Mouse (Mus musculus): ENCODE measurements around the gene Caprin1. TPM values are rescaled to one million over a fixed set of nuclear protein-coding genes. Genes with fewer than 3 reads are reported as not detected.

Caprin1 gene
- total RNA-seq, 2 experiments from 2014 or later, result 354 to 414 TPM

DNA sequence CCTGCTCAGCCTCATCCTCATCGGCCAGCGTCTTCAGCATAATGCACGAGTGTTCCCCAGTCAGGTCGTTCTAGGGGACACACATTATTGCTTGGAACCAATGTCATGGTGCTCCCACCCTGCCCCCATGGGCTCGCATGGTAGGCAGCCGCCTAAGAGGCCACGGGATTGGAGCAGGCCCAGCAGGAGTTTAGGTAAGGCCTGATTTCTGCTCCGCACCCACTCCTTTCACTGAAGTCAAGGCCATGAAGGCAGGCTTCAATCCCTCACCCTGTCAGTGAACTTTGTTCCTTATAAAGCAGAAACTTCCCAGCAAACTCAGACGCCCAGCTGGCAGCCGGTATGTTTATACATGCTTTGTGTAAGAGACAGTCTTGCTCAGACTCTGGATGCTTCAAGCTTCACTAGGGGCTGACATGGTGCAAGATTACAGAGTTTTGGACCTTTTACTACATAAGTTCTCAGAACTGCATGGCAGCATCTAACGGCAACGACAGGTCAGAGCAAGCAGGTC lies 69.4 kb downstream of the Caprin1 start:
- no peak for DNase-seq

DNA sequence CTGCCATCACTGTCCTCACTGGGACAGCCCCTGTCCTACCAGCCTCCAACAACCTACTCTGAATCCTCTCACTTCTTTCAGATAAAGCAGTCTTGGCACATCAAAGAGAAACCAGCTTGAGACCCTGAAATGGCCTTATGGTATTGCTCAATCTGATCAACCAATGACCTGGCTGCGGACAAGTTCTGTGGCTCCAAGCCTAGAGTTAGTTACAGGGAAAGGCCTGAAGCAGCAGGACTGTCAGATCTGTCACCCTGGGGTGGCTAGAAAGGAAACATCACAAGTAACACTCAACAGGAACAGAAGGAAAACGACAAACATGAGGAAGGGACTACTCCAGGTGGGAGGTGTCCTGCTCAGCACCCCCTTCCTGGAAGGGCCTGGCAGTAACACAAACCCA lies 72.9 kb downstream of the Caprin1 start:
- peak; percentile 26 for DNase-seq

DNA sequence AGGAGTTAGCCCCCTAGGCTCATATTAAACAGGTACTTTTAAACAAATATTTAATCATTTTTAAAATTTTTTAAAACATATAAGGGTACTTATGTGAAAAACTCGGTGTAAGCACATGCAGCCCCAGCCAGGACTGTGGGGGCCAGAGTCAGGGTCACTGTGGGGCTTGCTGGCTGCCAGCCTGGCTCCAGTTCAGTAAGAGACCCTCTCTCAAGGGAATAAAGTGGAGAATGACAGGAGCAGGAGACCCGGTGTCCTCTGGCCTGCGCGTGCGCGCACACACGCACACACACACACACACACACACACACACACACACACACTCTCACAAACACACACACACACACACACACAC lies 78.2 kb downstream of the Caprin1 start:
- no peak for DNase-seq

DNA sequence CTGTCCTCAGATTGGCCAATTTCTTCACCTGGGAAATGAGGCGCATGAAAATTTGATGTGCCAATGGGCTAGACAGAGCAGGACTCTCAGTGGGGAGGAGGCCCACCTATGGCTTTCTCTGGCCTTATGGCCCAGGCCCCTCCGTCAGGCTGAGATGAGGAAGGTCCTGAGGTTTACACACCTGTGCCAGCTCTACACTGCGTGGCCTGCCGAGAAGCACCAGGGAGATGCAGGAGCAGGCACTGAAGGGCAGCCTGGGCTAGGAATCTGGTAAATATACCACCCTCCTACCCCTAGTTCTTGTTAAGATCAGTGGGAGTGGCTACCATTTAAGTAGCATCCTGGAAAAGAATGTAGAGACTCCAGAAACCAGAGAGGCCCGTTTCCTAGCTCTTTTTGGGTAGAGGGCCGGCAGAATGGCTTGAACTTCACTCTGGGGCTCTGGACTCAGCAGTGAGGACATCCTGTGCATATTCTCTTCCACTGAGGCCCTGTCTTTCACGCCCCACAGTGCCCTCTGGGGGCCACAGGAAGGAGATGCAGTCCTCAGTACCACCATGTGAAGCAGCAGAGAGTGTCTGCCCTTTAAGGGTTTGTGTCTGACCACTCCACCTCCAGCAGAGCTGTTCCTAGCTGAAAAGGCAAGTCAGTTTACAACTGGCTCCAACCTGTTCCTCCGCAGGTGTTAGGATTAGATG lies 78.7 kb downstream of the Caprin1 start:
- DNase-seq, result peak; percentile 79

DNA sequence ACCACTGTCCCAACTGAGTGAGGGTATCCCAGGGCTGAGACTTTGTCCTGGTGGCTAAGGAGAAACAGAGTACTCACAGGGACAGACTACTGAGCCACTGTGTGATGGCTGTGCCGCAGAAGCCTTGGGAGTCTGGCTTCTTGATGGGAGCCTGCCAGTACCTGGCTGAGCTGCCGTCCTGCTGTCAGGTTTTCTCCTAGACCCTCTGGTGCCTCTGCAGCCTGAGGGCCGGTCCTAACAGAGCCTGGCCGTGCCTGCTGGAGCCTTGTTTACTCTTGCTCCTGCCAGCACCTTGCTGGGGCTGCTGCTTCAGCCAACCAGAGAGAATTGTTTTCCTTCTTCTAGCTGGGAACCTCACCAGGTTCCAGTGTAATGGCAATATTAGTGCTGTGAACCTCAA lies 83.0 kb downstream of the Caprin1 start:
- DNase-seq, result no peak

DNA sequence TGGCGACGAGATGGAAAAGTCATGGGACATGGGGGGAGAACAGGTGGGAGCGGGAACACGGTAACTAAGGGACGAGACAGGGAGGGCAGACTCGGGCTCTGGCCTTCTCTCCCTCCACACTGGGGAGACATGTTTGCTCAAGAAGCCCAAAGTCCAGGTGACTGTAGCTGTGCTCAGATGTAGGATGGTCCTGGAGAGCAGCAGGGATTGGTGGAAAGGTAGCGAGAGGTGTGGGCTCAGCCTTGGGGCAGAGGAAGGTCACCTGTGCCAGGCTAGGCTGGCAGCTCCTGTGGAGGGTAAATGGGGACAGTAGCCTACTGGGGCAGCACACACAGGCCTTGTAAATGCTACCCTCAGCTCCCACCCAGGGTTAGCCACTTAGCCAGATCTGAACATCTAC lies 83.6 kb downstream of the Caprin1 start:
- no peak for DNase-seq

Small RNA genes lying within 50 kb of the gene (microRNA-seq; reads per million reads assigned to microRNA genes)
- gene Gm22757, result not detected
- gene Gm22761, result not detected

Other genes with a start within 250 kb of the Caprin1 start
- gene Abtb2, start 231.3 kb downstream of the Caprin1 start, total RNA-seq (2021), result 10 to 100 TPM; 10.7 to 12.3 TPM
- 10 to 100 TPM; 28.3 to 49.3 TPM for gene Nat10, start 36.4 kb downstream of the Caprin1 start, total RNA-seq (2021)
- 10 to 100 TPM; 26.9 to 37.3 TPM for gene Lmo2, start 160.3 kb upstream of the Caprin1 start, total RNA-seq (2021)
- gene Fbxo3, start 230.1 kb upstream of the Caprin1 start, total RNA-seq (2021), result 10 to 100 TPM; 74.6 to 85.7 TPM
- gene 4931422A03Rik, start 230.7 kb upstream of the Caprin1 start, total RNA-seq (2021), result not detected